Mouse (Mus musculus): ENCODE data around the gene Ctnna3. TPM values are rescaled to one million over a fixed set of nuclear protein-coding genes. Genes with fewer than 3 reads are reported as not detected.
A peak's percentile ranks its signal among the peaks of the same experiment; 100 is the strongest.
"Not testable (repeated sequence)": the region's sequence is repeated elsewhere in the genome, so short reads cannot be mapped to it uniquely, and the experiment has no call there.

The Ctnna3 gene
- polyA plus RNA-seq, 1 experiment from 2014 or later = 18.5 TPM

GRCm38 (mm10) chr10:63428243-63429022 lies 1.5 kb upstream of the Ctnna3 start:
- H3K9ac ChIP-seq = peak overlapping the region; percentile 78
- no peaks in the 10 kb centered on the region for H3K27me3 ChIP-seq (replicated peaks)
- H3K27ac ChIP-seq (replicated peaks) = peak overlapping the region; percentile 61
- peak overlapping the region; percentile 88 for H3K4me3 ChIP-seq
- peaks cover 7% of the 10 kb centered on the region; the same call in 1 of the 2 replicates for H3K4me1 ChIP-seq
- H3K4me2 ChIP-seq = peak overlapping the region; percentile 78
- no peaks in the 10 kb centered on the region for H3K36me3 ChIP-seq
- ATAC-seq (ENCODE audit: extremely low read depth, insufficient number of reproducible peaks, low FRiP score, low TSS enrichment) = no peak
- WGBS = 20% methylated on average over 19 of the region's 19 CpGs
- no peaks in the 10 kb centered on the region for H3K9me3 ChIP-seq

- WGBS = 3% methylated on average over 11 of the region's 11 CpGs
- H3K9ac ChIP-seq = peak overlapping the region; percentile 78
- H3K4me1 ChIP-seq = peaks cover 7% of the 10 kb centered on the region; the same call in 1 of the 2 replicates
These were observed 916 bp upstream of the Ctnna3 start for GRCm38 (mm10) chr10:63429023-63429340.

GRCm38 (mm10) chr10:63429380-63429779 lies 518 bp upstream of the Ctnna3 start:
- H3K27ac ChIP-seq (replicated peaks) = peak overlapping the region; percentile 87
- H3K9ac ChIP-seq = peak overlapping the region; percentile 86
- H3K4me1 ChIP-seq = peaks cover 7% of the 10 kb centered on the region; the same call in 1 of the 2 replicates
- H3K36me3 ChIP-seq = no peaks in the 10 kb centered on the region
- H3K9me3 ChIP-seq = no peaks in the 10 kb centered on the region
- peak; percentile 86 for ATAC-seq (ENCODE audit: extremely low read depth, insufficient number of reproducible peaks, low FRiP score, low TSS enrichment)
- H3K4me3 ChIP-seq = peak overlapping the region; percentile 88
- under 1% methylated on average over 34 of the region's 34 CpGs for WGBS
- H3K4me2 ChIP-seq = peak overlapping the region; percentile 78
- H3K27me3 ChIP-seq (replicated peaks) = no peaks in the 10 kb centered on the region

More at GRCm38 (mm10) chr10:63429023-63429340, 916 bp upstream of the Ctnna3 start:
- no peaks in the 10 kb centered on the region for H3K36me3 ChIP-seq
- H3K27me3 ChIP-seq (replicated peaks) = no peaks in the 10 kb centered on the region
- H3K27ac ChIP-seq (replicated peaks) = peak overlapping the region; percentile 61
- H3K4me2 ChIP-seq = peak overlapping the region; percentile 78
- H3K9me3 ChIP-seq = no peaks in the 10 kb centered on the region
- H3K4me3 ChIP-seq = peak overlapping the region; percentile 88
- ATAC-seq (ENCODE audit: extremely low read depth, insufficient number of reproducible peaks, low FRiP score, low TSS enrichment) = no peak

GRCm38 (mm10) chr10:63431221-63431736 lies 1.4 kb downstream of the Ctnna3 start:
- Histone ChIP-seq H3K9ac (no peak overlapping the region), H3K27me3 (replicated peaks) (no peaks in the 10 kb centered on the region), H3K4me3 (no peak overlapping the region), H3K27ac (replicated peaks) (no peak overlapping the region), H3K4me1 (peaks cover 7% of the 10 kb centered on the region; the same call in 1 of the 2 replicates), H3K4me2 (no peak overlapping the region), H3K9me3 (no peaks in the 10 kb centered on the region), H3K36me3 (no peaks in the 10 kb centered on the region)
- no peak for ATAC-seq (ENCODE audit: extremely low read depth, insufficient number of reproducible peaks, low FRiP score, low TSS enrichment)
- WGBS = 85% methylated on average over 7 of the region's 7 CpGs

- Histone ChIP-seq H3K36me3 (no peaks in the 10 kb centered on the region), H3K4me1 (peaks cover 7% of the 10 kb centered on the region; the same call in 1 of the 2 replicates), H3K9ac (no peak overlapping the region), H3K4me3 (no peak overlapping the region), H3K27me3 (replicated peaks) (no peaks in the 10 kb centered on the region), H3K27ac (replicated peaks) (no peak overlapping the region), H3K4me2 (no peak overlapping the region), H3K9me3 (no peaks in the 10 kb centered on the region)
- ATAC-seq (ENCODE audit: extremely low read depth, insufficient number of reproducible peaks, low FRiP score, low TSS enrichment) = no peak
- 88% methylated on average over 8 of the region's 8 CpGs for WGBS
These were observed 2.2 kb downstream of the Ctnna3 start for GRCm38 (mm10) chr10:63432099-63432498.

GRCm38 (mm10) chr10:63432887-63433286 lies 3.0 kb downstream of the Ctnna3 start:
- no peak for ATAC-seq (ENCODE audit: extremely low read depth, insufficient number of reproducible peaks, low FRiP score, low TSS enrichment)
- WGBS = 48% methylated on average over 2 of the region's 2 CpGs
- H3K4me1 ChIP-seq = peaks cover 7% of the 10 kb centered on the region; the same call in 1 of the 2 replicates
- no peaks in the 10 kb centered on the region for H3K27me3 ChIP-seq (replicated peaks)
- H3K9ac ChIP-seq = no peak overlapping the region
- no peaks in the 10 kb centered on the region for H3K36me3 ChIP-seq
- no peak overlapping the region for H3K4me2 ChIP-seq
- H3K4me3 ChIP-seq = no peak overlapping the region
- H3K9me3 ChIP-seq = no peaks in the 10 kb centered on the region
- no peak overlapping the region for H3K27ac ChIP-seq (replicated peaks)

GRCm38 (mm10) chr10:63438736-63439262 lies 8.9 kb downstream of the Ctnna3 start:
- Histone ChIP-seq H3K9ac (no peak overlapping the region), H3K4me2 (no peak overlapping the region), H3K36me3 (no peaks in the 10 kb centered on the region), H3K27ac (replicated peaks) (no peak overlapping the region), H3K27me3 (replicated peaks) (no peaks in the 10 kb centered on the region), H3K4me1 (no peaks in the 10 kb centered on the region), H3K9me3 (no peaks in the 10 kb centered on the region), H3K4me3 (no peak overlapping the region)
- no peak for ATAC-seq (ENCODE audit: extremely low read depth, insufficient number of reproducible peaks, low FRiP score, low TSS enrichment)

GRCm38 (mm10) chr10:63439694-63440228 lies 9.9 kb downstream of the Ctnna3 start:
- 53% methylated on average over 7 of the region's 7 CpGs for WGBS
- ATAC-seq (ENCODE audit: extremely low read depth, insufficient number of reproducible peaks, low FRiP score, low TSS enrichment) = no peak
- H3K27ac ChIP-seq (replicated peaks) = no peak overlapping the region

GRCm38 (mm10) chr10:63444602-63445387 lies 14.9 kb downstream of the Ctnna3 start:
- not testable (repeated sequence) for H3K27me3 ChIP-seq (replicated peaks); H3K9me3 ChIP-seq; H3K36me3 ChIP-seq; H3K9ac ChIP-seq; H3K4me3 ChIP-seq; H3K27ac ChIP-seq (replicated peaks); H3K4me1 ChIP-seq; ATAC-seq (ENCODE audit: extremely low read depth, insufficient number of reproducible peaks, low FRiP score, low TSS enrichment); H3K4me2 ChIP-seq
- WGBS = 69% methylated on average over 13 of the region's 13 CpGs

More at GRCm38 (mm10) chr10:63439694-63440228, 9.9 kb downstream of the Ctnna3 start:
- Histone ChIP-seq H3K4me2 (no peak overlapping the region), H3K27me3 (replicated peaks) (no peaks in the 10 kb centered on the region), H3K9ac (no peak overlapping the region), H3K4me1 (no peaks in the 10 kb centered on the region), H3K9me3 (0 out of 2 replicates have a peak, but pooled peaks cover 4% of the 10 kb centered on the region), H3K4me3 (no peak overlapping the region), H3K36me3 (no peaks in the 10 kb centered on the region)

- WGBS = 69% methylated on average over 4 of the region's 4 CpGs
- ATAC-seq (ENCODE audit: extremely low read depth, insufficient number of reproducible peaks, low FRiP score, low TSS enrichment) = no peak
- no peaks in the 10 kb centered on the region for H3K36me3 ChIP-seq
These were observed 24.0 kb downstream of the Ctnna3 start for GRCm38 (mm10) chr10:63453926-63454325.

More at GRCm38 (mm10) chr10:63453926-63454325, 24.0 kb downstream of the Ctnna3 start:
- Histone ChIP-seq H3K9me3 (no peaks in the 10 kb centered on the region), H3K4me1 (peaks cover 23% of the 10 kb centered on the region), H3K4me2 (no peak overlapping the region), H3K4me3 (no peak overlapping the region), H3K27ac (replicated peaks) (no peak overlapping the region), H3K27me3 (replicated peaks) (no peaks in the 10 kb centered on the region), H3K9ac (no peak overlapping the region)

Measured in heart, embryonic 13.5 days (tissue).